Mouse (Mus musculus) small intestine, adult 2 months (tissue): ENCODE results near the gene Cant1.
A peak's percentile ranks its signal among the peaks of the same experiment; 100 is the strongest.

ENCODE experiments used
- CTCF ChIP-seq: fragments of 200-500 bp; IDR thresholded peaks from 2 replicates; pipeline ENCODE4 v1.5.1; 2012; ENCODE audit warnings: low read depth, mild to moderate bottlenecking, control low read depth, inconsistent platforms, low read length, moderate library complexity, mixed read lengths; ENCODE audit not compliant: insufficient replicate concordance, insufficient read length; ENCODE audit errors: extremely low read depth
- POLR2A ChIP-seq: fragments of 200-500 bp; IDR thresholded peaks from 2 replicates; pipeline ENCODE4 v1.6.1; 2012; ENCODE audit warnings: low read depth, mild to moderate bottlenecking, control low read depth, inconsistent platforms, low read length, moderate library complexity

DNA sequence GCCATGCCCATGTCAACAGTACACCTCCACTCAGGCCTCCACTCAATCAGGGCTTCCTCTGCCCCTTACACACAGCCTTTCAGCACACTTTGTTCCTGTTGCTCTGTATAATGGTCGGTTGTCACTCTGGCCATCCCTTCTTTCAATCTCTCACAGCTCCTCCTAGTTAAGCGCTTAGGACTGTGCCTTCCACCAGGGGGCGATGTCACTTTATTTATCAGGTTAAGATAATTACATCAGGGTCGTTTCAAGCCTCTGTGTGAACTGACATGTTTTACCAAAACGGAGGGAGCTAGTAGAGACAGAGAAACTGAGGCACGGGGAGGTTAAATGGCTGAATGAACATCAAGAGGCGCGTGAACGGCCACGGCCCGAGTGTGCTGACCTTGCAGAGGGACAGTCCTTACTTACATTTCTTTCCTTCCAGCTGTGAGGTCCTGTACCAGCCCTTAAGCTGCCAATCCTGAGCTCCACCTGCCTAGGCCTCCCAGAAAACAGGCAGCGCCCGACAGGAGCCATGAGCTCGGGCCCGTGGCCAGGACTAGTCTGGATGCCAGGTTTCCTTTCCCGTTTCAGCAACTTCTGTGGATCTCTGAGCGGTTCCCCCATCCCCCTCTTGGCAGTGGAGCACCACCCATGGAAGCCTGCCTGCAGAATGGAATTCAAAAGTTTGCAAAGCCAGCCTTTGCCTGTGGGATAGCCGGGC is 4.5 kb upstream of the Cant1 start:
- no peak for TF ChIP-seq POLR2A
- TF ChIP-seq CTCF, result peak; percentile 48; the same call in 1 of the 2 replicates
